Mouse (Mus musculus) mesoderm, embryonic 11.5 days (tissue): ENCODE results near the gene Strbp.

Experiments used
- DNase-seq: peaks from one replicate; pipeline ENCODE4 v3.0.0-alpha.2; 2012; ENCODE audit warnings: low read depth, low spot score

Gene Strbp

DNA sequence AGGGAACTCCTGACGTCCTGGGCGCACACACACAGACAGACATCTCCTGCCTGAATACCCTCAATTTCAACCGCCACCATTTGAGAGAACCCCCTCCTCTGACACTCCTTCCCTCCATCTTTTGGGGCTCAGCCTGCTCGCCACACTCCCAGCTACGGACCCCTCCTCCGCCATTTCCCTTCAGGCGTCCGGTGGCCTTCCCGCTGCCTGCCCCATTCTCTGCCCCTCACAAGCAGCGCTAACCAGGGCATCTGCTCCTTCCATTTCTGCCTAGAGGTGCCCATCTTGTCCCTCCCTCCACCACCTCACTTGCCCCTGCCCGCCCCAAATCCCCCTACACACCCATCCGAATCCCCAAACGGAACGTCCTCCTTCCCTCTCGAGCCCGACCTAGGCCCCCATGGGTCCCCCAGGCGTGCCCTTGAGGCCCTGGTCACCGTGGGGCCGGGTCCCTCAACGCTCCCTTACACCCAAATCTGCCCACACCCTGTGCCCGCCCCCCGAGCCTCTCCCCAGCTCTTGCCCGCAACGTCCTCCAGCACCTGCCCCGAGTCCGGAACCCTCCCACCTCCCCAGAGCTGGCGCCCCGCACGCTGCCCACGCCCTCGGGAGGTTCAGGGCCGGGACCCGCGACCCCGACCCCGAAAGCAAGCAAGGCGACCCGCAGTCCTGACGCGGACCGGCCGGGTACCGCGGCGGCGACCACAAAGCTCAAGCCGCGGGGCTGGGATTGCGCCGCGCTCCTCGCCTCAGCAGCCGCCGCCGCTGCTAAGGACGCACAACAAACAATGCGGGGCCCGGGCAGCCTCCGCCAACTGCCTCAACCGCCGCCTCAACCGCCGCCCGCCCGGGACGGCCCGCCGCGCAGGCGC is 1.1 kb downstream of the Strbp start:
- DNase-seq: peak; percentile 52

DNA sequence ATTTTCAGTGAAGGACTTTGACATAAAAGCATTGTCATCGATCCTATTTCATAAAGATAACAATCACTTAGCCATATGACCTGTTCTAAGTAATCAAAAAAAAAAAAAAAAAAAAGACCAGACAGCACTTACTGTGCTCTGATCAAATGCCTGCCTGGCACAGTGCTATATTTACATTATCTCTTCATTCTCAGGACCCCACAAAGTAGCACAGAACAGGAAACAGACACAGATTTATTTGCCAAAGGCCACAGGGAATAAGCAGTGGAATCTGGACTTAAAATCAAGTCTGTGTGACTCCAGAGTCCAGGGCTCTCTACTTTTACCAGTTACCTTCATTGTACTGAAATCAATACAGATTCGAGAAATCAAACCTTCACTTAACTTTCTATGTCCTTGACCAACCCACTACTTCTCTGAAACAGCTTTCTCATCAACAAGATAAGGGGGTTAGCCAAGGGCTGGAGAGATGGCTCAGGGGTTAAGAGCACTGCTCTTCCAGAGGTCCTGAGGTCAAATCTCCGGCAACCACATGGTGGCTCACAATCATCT is 14.5 kb downstream of the Strbp start:
- DNase-seq: no peak

DNA sequence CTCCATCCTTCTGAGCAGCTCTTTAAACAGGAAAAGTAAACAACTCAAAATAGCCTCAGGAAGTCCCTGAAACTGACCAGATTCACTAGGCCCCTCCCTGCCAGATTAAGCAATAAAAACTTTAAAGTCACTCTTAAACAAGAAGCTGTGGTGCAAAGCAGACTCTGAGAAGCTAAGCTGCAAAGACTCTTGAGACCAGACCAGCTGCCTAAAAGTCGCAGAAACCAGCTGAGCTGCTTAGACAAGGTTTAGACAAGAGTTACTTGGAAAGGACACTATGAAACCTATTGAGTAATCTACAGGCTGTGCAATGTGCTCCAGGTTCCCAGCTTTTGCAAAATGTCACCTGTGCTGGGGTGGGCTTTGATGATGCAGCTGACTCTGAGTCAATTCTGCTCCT is 16.6 kb downstream of the Strbp start:
- no peak for DNase-seq

DNA sequence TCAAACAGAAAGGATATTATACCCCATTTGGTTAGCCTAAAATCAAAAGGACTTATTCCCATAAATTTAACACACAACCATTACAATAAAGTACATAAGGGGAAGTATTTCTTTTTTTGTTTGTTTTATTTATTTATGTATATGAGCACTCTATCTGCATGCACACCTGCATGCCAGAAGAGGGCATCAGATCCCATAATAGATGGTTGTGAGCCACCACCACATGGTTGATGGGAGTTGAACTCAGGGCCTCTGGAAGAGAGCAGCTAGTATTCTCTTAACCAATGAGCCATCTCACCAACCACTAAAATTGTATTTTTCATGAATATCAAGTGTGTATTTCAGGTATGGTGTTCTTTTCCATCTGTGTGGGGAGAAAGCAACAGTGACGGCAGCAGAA is 18.8 kb downstream of the Strbp start:
- DNase-seq: no peak

GRCm38 (mm10) chr2:37682197-37682811 is 21.4 kb downstream of the Strbp start:
- no peak for DNase-seq

GRCm38 (mm10) chr2:37651086-37651485 is 52.6 kb downstream of the Strbp start:
- DNase-seq: no peak

GRCm38 (mm10) chr2:37649590-37649989 is 54.1 kb downstream of the Strbp start:
- DNase-seq: no peak

DNA sequence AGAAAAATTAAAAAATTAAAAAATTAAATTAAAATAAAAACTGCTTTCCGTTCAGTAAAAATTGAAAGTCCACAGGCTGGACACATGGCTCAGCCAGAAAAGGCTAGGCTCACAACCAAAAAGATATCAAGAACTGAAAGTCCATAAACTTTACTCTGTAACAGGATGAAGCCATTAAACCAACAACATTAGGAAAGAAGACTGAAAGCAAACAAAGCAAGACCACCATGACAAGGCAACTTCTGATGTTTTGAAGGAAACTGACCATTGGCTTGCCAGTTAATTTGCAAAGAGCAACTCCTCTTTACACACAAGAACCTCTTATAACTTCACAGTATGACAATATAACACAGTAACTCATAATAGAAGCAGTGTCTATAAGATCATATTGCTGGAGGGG is 54.7 kb downstream of the Strbp start:
- DNase-seq: no peak

DNA sequence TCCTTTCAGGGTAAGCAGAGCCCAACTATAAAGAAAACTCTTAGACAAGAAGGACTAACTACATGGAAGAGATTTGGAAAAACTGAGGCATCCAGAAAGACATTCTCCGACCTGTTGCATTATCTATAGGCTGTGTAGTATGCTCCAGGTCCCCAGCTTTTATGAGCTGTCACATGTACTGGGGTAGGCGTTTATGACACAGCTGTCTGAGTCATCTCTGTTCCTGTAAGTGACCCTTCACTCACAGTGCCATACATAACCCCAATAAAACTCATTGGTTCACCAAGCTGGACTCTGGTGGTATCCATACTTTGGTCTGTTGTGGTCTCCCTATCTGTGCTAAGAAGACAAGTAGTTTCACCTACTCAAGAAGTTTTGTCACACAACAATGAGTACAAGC is 80.3 kb downstream of the Strbp start:
- DNase-seq: no peak

DNA sequence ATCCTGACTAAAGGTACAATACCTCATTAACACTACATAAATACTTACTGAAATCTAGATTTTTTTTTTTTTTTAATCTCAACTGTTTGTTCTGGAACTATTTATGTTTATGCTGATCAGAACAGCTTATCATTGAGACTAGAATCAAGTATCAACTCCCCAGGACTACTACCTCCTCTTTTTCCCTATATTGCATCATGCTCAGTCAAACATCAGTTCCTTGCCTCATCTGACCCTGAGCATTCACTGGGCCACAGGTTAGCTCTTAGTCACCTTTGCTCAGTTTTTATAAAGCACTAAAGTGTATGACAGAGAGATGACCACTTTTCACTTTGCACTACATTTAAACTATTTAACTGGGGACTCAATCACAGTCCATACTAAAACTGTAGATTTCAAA is 115.7 kb downstream of the Strbp start:
- no peak for DNase-seq

DNA sequence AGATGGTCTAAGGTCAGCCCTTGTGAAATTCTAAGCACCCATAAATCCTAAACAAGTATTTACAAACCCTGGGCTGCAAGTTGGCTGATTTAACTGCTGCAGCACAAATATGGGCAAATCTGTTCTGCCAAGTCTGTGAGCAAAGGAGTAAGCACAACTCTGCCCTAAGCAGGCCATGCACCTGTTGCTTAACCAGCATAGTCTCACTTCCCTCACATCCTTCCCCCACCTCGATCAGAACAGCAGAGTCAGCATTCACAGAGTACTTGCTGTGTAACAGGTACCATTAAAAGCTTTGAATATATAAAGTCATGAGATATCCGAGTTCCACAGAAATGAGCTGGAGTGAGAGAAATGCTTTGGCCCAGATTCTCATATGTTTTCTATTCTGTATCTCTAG is 125.5 kb downstream of the Strbp start:
- DNase-seq: no peak

GRCm38 (mm10) chr2:37576661-37577060 is 127.0 kb downstream of the Strbp start:
- DNase-seq: no peak

DNA sequence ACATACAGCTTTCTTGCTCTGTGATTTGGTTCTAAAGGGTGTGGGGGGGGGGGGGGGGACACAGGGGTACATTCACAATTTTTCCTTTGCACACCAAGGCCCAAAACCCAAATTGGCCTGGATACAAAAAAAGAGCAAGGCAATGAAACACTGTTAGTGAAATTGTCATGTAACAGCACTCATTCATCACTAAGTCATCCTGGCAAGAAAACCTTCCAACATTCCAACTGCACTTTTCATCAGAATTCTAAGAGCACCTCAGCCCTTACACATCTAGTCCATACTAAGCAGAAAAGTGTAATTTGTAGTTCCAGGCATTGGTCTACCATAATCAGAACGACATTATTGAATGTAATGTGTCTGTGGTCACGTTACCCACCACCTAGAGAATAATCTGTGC is 131.5 kb downstream of the Strbp start:
- no peak for DNase-seq

GRCm38 (mm10) chr2:37570703-37571102 is 133.0 kb downstream of the Strbp start:
- no peak for DNase-seq

DNA sequence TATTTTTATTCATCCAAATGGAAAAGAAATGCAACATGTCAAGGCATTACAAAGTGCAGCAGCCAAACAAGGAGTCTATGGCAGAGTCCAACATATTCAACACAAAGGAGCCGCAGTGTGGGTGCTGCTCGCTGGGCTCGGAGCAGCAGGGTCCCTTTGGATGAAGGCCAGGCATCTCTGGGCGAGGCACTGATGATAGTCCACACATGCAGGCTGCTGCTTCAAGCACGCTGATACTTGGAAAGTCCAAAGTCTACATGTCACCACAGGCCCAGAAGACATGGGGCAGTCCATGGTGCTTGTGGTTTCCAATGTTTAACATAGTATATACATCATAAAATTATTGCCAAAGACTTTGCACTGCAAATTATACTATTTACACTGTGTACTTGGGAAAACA is 133.8 kb downstream of the Strbp start:
- DNase-seq: no peak

DNA sequence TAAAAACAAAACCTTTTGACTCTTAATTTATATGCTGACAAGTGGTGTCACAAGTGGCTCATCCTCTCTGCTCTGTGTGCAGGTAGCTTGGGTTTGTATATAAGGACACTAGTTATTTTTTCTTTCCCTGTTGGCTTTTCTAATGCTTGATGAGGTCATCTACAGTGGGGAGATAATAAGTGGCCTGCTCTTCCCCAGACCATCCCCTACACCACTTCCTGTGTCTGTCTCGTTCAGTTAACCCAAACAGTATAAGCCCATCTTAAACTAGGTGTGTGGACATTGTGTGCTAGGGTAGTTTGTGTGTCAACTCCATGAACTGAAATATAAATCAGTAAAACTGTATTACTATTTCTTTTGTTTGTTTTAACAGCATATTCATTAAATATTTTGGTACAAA is 137.6 kb downstream of the Strbp start:
- DNase-seq: no peak

- no peak for DNase-seq
These were observed 138.1 kb downstream of the Strbp start for GRCm38 (mm10) chr2:37565579-37565978.

- no peak for DNase-seq
These were observed 147.3 kb downstream of the Strbp start for GRCm38 (mm10) chr2:37556366-37556765.

- no peak for DNase-seq
These were observed 154.2 kb downstream of the Strbp start for GRCm38 (mm10) chr2:37549346-37550012.

DNA sequence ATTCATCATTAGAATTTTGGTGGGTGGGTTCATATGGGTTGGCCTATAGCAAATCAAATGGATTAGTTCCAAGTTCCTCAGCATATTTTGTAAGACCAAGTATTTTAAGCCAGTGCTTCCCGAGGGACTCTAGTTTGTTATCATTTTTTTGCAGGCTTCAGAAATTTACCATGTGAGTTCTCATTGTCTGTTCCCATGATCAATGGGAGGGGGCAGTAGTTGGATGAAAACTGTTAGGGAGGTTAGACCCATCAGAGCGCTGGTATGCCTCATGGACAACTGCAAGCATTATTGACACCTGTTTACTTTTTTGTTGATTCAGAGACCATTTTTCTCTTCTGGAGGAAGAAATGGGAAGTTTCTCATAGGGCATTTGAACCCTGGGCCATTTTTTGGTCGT is 172.0 kb downstream of the Strbp start:
- no peak for DNase-seq

- no peak for DNase-seq
These were observed 172.9 kb downstream of the Strbp start for GRCm38 (mm10) chr2:37530766-37531165.

- no peak for DNase-seq
These were observed 174.3 kb downstream of the Strbp start for GRCm38 (mm10) chr2:37529397-37529796.
